Mouse (Mus musculus) lung, adult 2 months (tissue): Measurements from ENCODE around the gene Ntn4.

ENCODE experiments used
- CTCF ChIP-seq: fragments of 200-500 bp; IDR thresholded peaks from 2 replicates; pipeline ENCODE4 v1.5.1; 2011; ENCODE audit warnings: mild to moderate bottlenecking, low read length, control low read depth; ENCODE audit not compliant: insufficient read depth
- POLR2A ChIP-seq: fragments of 200-500 bp; IDR thresholded peaks from 2 replicates; pipeline ENCODE4 v1.6.1; 2011; ENCODE audit warnings: low read depth, mild to moderate bottlenecking, control low read depth, low read length, borderline replicate concordance; ENCODE audit errors: extremely low read depth

DNA sequence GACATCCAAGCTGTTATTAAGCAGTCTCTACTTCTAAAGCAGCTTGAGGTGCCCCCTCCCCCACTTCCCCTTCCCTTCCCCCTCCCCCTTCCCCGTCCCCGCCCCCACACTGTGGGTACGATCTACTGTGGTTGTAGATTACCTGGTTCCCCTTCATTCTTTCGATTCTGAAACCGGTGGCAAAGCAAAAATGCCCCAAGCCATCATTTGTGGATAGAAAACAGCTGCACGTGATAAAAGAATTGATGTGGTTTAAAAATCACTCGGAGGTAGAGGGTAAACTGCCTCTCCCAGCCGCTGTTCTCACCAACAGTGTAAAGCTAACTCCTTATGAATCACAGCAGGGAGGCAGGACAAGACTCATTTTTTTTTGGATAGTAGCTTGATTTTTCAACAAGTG, 25.6 kb upstream of the Ntn4 start:
- TF ChIP-seq CTCF (no peak), POLR2A (no peak)
